Mouse (Mus musculus): ENCODE data around the gene Foxo1. TPM values are rescaled to one million over a fixed set of nuclear protein-coding genes. Genes with fewer than 3 reads are reported as not detected.

The Foxo1 gene
- polyA plus RNA-seq, 1 experiment from 2014 or later = 3.7 TPM

- H3K4me1 ChIP-seq (replicated peaks; ENCODE audit: control insufficient read depth, insufficient read depth, low read length) = no peaks in the 10 kb centered on the region
- WGBS = 70% methylated on average over 5 of the region's 5 CpGs
- no peak overlapping the region for H3K4me3 ChIP-seq (ENCODE audit: low read depth, low read length)
- DNase-seq (ENCODE audit: low spot score) = no peak
- H3K27me3 ChIP-seq (ENCODE audit: control insufficient read depth, insufficient read depth, low read length) = no peaks in the 10 kb centered on the region
- H3K9me3 ChIP-seq (ENCODE audit: control insufficient read depth, low read length) = no peaks in the 10 kb centered on the region
- no peak overlapping the region for H3K4me2 ChIP-seq (ENCODE audit: low read depth, low read length, severe bottlenecking)
- no peak overlapping the region for H3K27ac ChIP-seq (ENCODE audit: low read depth, low read length)
- H3K36me3 ChIP-seq (ENCODE audit: control insufficient read depth, insufficient read depth, low read length) = no peaks in the 10 kb centered on the region
- ATAC-seq (replicated peaks; ENCODE audit: low FRiP score) = no peak
- H3K9ac ChIP-seq (ENCODE audit: low read length) = no peak overlapping the region
Measured at GRCm38 (mm10) chr3:52308586-52309321, 40.6 kb downstream of the Foxo1 start.

DNA sequence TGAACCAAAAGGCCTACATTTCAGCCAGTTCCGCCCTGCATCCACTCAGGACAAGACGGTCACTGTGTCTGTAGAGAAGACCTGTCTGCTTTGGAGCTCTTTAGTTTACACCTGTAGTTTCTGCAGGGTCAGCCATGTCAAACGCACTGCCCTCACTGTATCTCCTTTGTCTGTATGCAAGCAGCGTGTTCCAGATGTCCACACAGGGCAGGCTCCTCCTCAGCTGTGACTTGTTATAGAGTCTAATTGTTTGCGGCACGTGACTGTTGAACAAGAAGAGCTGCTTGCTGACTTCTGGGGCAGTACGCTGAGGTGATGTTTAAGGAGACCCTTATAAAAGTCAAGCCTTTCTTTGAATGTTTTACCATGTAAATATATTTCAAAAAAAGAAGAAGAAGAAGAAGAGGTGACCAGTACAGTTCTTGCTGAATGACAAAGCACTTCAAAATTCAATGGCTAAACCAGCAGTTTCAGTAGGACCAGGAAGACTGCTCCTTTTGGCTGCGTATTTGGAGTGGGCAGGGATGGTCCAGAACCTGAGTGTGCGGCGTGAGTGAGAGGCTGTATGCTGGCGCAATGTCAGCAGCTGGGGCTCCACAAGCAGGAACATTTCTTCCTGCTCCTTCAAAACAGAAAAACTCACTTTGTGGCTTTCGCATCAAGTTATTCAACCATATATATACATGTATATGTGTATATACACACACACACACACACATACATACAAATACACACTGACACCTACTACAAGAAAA lies 52.6 kb downstream of the Foxo1 start:
- WGBS = 86% methylated on average over 12 of the region's 12 CpGs
- DNase-seq (ENCODE audit: low spot score) = no peak

GRCm38 (mm10) chr3:52322401-52323385 lies 54.6 kb downstream of the Foxo1 start:
- no peaks in the 10 kb centered on the region; the same call in 1 of the 2 replicates for H3K4me1 ChIP-seq (replicated peaks; ENCODE audit: control insufficient read depth, insufficient read depth, low read length)
- 43% methylated on average over 9 of the region's 9 CpGs for WGBS
- no peak for ATAC-seq (replicated peaks; ENCODE audit: low FRiP score)
- no peak overlapping the region for H3K4me2 ChIP-seq (ENCODE audit: low read depth, low read length, severe bottlenecking)
- no peaks in the 10 kb centered on the region for H3K36me3 ChIP-seq (ENCODE audit: control insufficient read depth, insufficient read depth, low read length)
- H3K9me3 ChIP-seq (ENCODE audit: control insufficient read depth, low read length) = no peaks in the 10 kb centered on the region
- H3K27ac ChIP-seq (ENCODE audit: low read depth, low read length) = no peak overlapping the region
- no peak overlapping the region for H3K9ac ChIP-seq (ENCODE audit: low read length)
- no peak overlapping the region for H3K4me3 ChIP-seq (ENCODE audit: low read depth, low read length)
- no peaks in the 10 kb centered on the region for H3K27me3 ChIP-seq (ENCODE audit: control insufficient read depth, insufficient read depth, low read length)
- no peak for DNase-seq (ENCODE audit: low spot score)

More for the DNA sequence above, 52.6 kb downstream of the Foxo1 start:
- Histone ChIP-seq H3K4me1 (replicated peaks; ENCODE audit: control insufficient read depth, insufficient read depth, low read length) (no peaks in the 10 kb centered on the region; the same call in 1 of the 2 replicates), H3K4me2 (ENCODE audit: low read depth, low read length, severe bottlenecking) (no peak overlapping the region), H3K4me3 (ENCODE audit: low read depth, low read length) (no peak overlapping the region), H3K36me3 (ENCODE audit: control insufficient read depth, insufficient read depth, low read length) (no peaks in the 10 kb centered on the region), H3K9ac (ENCODE audit: low read length) (no peak overlapping the region), H3K9me3 (ENCODE audit: control insufficient read depth, low read length) (no peaks in the 10 kb centered on the region), H3K27ac (ENCODE audit: low read depth, low read length) (no peak overlapping the region), H3K27me3 (ENCODE audit: control insufficient read depth, insufficient read depth, low read length) (no peaks in the 10 kb centered on the region)
- no peak for ATAC-seq (replicated peaks; ENCODE audit: low FRiP score)

DNA sequence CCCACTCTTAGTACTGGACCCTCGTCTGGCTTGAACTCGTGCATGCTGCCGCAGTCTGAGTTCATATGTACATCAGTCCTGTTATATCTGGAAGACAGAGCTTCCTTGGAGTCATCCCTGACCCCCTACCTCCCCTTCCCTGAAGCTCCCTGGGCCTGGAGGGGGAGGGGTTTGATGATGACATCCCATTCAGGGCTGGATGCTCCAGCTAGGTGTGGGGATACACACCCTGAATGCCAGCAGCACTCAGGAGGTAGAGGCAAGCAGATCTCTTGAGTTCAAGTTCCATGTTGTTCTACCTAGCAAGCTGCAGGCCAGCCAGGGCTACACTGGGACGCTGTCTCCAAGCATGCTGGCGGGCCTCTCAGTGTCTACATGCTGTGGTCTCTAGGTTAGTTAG lies 56.9 kb downstream of the Foxo1 start:
- WGBS = 91% methylated on average over 5 of the region's 5 CpGs
- Histone ChIP-seq H3K4me2 (ENCODE audit: low read depth, low read length, severe bottlenecking) (no peak overlapping the region), H3K9me3 (ENCODE audit: control insufficient read depth, low read length) (no peaks in the 10 kb centered on the region), H3K27ac (ENCODE audit: low read depth, low read length) (no peak overlapping the region), H3K27me3 (ENCODE audit: control insufficient read depth, insufficient read depth, low read length) (no peaks in the 10 kb centered on the region), H3K36me3 (ENCODE audit: control insufficient read depth, insufficient read depth, low read length) (no peaks in the 10 kb centered on the region), H3K4me3 (ENCODE audit: low read depth, low read length) (no peak overlapping the region), H3K4me1 (replicated peaks; ENCODE audit: control insufficient read depth, insufficient read depth, low read length) (no peaks in the 10 kb centered on the region; the same call in 1 of the 2 replicates), H3K9ac (ENCODE audit: low read length) (no peak overlapping the region)
- no peak for ATAC-seq (replicated peaks; ENCODE audit: low FRiP score)
- DNase-seq (ENCODE audit: low spot score) = peak; percentile 30

DNA sequence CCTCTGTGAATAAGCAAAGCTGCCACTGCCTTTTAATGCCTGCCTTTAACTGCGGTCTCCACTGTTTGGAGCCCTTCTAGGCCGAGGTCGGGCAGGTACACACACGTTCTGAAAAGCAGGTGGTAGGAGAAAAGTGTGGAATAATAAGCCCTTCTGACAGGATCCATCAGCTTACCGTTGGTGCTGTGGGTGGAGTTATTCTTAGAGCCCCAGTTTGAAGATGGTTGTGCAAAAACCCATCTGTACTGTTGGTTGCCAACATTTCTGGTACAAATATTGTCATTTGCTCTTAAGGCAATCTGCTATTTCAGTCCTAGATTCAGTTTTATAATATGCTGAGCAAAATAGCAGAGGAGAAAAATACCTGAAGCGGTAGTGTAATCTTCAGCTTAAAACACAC lies 58.6 kb downstream of the Foxo1 start:
- Histone ChIP-seq H3K4me2 (ENCODE audit: low read depth, low read length, severe bottlenecking) (no peak overlapping the region), H3K27me3 (ENCODE audit: control insufficient read depth, insufficient read depth, low read length) (no peaks in the 10 kb centered on the region), H3K9me3 (ENCODE audit: control insufficient read depth, low read length) (no peaks in the 10 kb centered on the region), H3K36me3 (ENCODE audit: control insufficient read depth, insufficient read depth, low read length) (no peaks in the 10 kb centered on the region), H3K4me1 (replicated peaks; ENCODE audit: control insufficient read depth, insufficient read depth, low read length) (no peaks in the 10 kb centered on the region; the same call in 1 of the 2 replicates), H3K9ac (ENCODE audit: low read length) (no peak overlapping the region), H3K4me3 (ENCODE audit: low read depth, low read length) (no peak overlapping the region), H3K27ac (ENCODE audit: low read depth, low read length) (no peak overlapping the region)
- ATAC-seq (replicated peaks; ENCODE audit: low FRiP score) = no peak
- 89% methylated on average over 6 of the region's 6 CpGs for WGBS
- DNase-seq (ENCODE audit: low spot score) = peak; percentile 20

DNA sequence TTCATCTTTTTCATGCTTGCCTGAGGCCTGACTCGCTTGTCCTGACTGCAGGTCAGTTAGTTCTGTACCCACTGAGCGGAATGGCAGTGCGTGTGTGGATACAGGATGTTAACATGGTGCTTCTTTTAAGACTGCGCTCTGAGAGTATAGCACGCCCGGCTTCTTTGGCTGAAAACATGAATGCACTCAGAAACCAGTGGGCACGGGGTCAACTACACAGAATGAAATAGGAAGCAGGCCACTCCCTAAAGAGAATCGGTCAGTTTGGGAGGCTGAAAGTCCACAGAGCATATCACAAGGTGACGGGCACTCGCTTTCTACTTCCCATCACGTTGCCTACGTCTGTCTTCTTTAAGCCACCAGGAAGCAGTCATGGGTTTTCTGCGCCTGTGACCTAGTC lies 59.0 kb downstream of the Foxo1 start:
- no peaks in the 10 kb centered on the region for H3K9me3 ChIP-seq (ENCODE audit: control insufficient read depth, low read length)
- H3K4me3 ChIP-seq (ENCODE audit: low read depth, low read length) = no peak overlapping the region
- ATAC-seq (replicated peaks; ENCODE audit: low FRiP score) = no peak
- no peaks in the 10 kb centered on the region for H3K27me3 ChIP-seq (ENCODE audit: control insufficient read depth, insufficient read depth, low read length)
- no peaks in the 10 kb centered on the region for H3K36me3 ChIP-seq (ENCODE audit: control insufficient read depth, insufficient read depth, low read length)
- no peak overlapping the region for H3K4me2 ChIP-seq (ENCODE audit: low read depth, low read length, severe bottlenecking)
- H3K27ac ChIP-seq (ENCODE audit: low read depth, low read length) = no peak overlapping the region
- peak; percentile 22 for DNase-seq (ENCODE audit: low spot score)
- H3K9ac ChIP-seq (ENCODE audit: low read length) = no peak overlapping the region
- no peaks in the 10 kb centered on the region; the same call in 1 of the 2 replicates for H3K4me1 ChIP-seq (replicated peaks; ENCODE audit: control insufficient read depth, insufficient read depth, low read length)
- WGBS = 90% methylated on average over 13 of the region's 13 CpGs

DNA sequence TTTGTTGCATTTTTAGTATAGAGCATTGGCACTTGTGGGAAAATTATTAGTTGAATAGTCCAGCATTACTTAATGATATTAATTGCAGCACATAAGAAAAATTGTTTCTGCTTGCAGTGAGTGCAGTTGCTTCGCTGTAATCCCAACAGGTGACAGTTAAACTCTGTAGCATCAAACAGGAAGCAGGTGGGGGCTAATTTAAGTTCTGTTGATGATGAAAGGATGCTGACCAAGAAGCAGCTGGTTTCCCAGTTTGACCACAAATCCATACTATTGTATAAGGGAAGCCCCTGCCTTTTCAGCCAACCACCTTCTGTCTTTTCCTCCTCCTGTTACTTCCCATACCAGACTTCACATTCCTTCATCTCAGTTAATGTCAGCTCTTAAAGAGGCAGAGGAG lies 63.6 kb downstream of the Foxo1 start:
- 81% methylated on average over 1 of the region's 1 CpGs for WGBS
- H3K9me3 ChIP-seq (ENCODE audit: control insufficient read depth, low read length) = no peaks in the 10 kb centered on the region
- no peaks in the 10 kb centered on the region for H3K4me1 ChIP-seq (replicated peaks; ENCODE audit: control insufficient read depth, insufficient read depth, low read length)
- H3K4me2 ChIP-seq (ENCODE audit: low read depth, low read length, severe bottlenecking) = no peak overlapping the region
- no peak overlapping the region for H3K9ac ChIP-seq (ENCODE audit: low read length)
- no peak overlapping the region for H3K27ac ChIP-seq (ENCODE audit: low read depth, low read length)
- no peaks in the 10 kb centered on the region for H3K27me3 ChIP-seq (ENCODE audit: control insufficient read depth, insufficient read depth, low read length)
- no peak overlapping the region for H3K4me3 ChIP-seq (ENCODE audit: low read depth, low read length)
- no peak for ATAC-seq (replicated peaks; ENCODE audit: low FRiP score)
- no peaks in the 10 kb centered on the region for H3K36me3 ChIP-seq (ENCODE audit: control insufficient read depth, insufficient read depth, low read length)
- DNase-seq (ENCODE audit: low spot score) = peak; percentile 2

DNA sequence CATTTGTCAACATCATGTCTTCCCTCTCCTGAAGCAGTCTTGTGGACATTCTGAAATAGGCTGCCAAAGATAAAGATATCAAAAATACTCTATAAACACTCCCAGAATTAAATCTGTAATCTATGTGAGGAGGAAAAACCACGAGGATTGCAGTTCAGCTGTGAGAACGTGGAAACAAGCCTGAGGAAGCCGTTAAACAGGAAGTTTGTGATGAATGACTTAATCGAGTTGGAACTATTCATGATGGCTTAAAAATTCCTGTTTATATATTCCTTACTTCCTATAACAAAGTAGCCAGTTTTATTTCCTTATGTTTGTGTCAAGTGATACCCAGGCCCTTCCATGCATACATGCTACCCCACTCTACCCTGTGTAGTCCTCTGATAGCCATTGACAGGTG lies 70.6 kb downstream of the Foxo1 start:
- Histone ChIP-seq H3K9me3 (ENCODE audit: control insufficient read depth, low read length) (no peaks in the 10 kb centered on the region), H3K27ac (ENCODE audit: low read depth, low read length) (no peak overlapping the region), H3K4me3 (ENCODE audit: low read depth, low read length) (no peak overlapping the region), H3K4me1 (replicated peaks; ENCODE audit: control insufficient read depth, insufficient read depth, low read length) (no peaks in the 10 kb centered on the region), H3K9ac (ENCODE audit: low read length) (no peak overlapping the region), H3K36me3 (ENCODE audit: control insufficient read depth, insufficient read depth, low read length) (no peaks in the 10 kb centered on the region), H3K4me2 (ENCODE audit: low read depth, low read length, severe bottlenecking) (no peak overlapping the region), H3K27me3 (ENCODE audit: control insufficient read depth, insufficient read depth, low read length) (no peaks in the 10 kb centered on the region)
- ATAC-seq (replicated peaks; ENCODE audit: low FRiP score) = no peak
- 85% methylated on average over 4 of the region's 4 CpGs for WGBS
- DNase-seq (ENCODE audit: low spot score) = no peak

All from forebrain, embryonic 11.5 days (tissue).